Mouse (Mus musculus) C2C12 (cell line): ENCODE measurements around the gene Edem3. TPM values are rescaled to one million over a fixed set of nuclear protein-coding genes. Genes with fewer than 3 reads are reported as not detected.

ENCODE experiments used
- H3K27me3 ChIP-seq: one replicate; pipeline ENCODE4 v1.6.1; 2011; ENCODE audit not compliant: control insufficient read depth, insufficient read depth, insufficient read length
- H3K36me3 ChIP-seq: one replicate; pipeline ENCODE4 v1.6.1; 2011; ENCODE audit not compliant: control insufficient read depth, insufficient read depth
- H3K4me3 ChIP-seq: one replicate; pipeline ENCODE4 v1.5.1; 2011; ENCODE audit warnings: mild to moderate bottlenecking, control low read depth; ENCODE audit not compliant: poor library complexity, insufficient read depth, severe bottlenecking
- H3K79me2 ChIP-seq: one replicate; pipeline ENCODE4 v1.6.1; 2011; ENCODE audit not compliant: control insufficient read depth, insufficient read depth
- H3K79me3 ChIP-seq: one replicate; pipeline ENCODE4 v1.6.1; 2011; ENCODE audit warnings: low read depth, control low read depth
- H3ac ChIP-seq: one replicate; pipeline ENCODE3; 2011; ENCODE audit warnings: low read depth; ENCODE audit not compliant: control insufficient read depth, insufficient read length
- CEBPB ChIP-seq: IDR thresholded peaks from one replicate; pipeline ENCODE4 v1.6.1; 2011; ENCODE audit warnings: low read depth, mild to moderate bottlenecking, control low read depth, moderate library complexity
- CTCF ChIP-seq: IDR thresholded peaks from one replicate; pipeline ENCODE4 v1.5.1; 2011; ENCODE audit not compliant: control insufficient read depth, insufficient read depth, insufficient read length
- FOSL1 ChIP-seq: IDR thresholded peaks from one replicate; pipeline ENCODE4 v1.8.0; 2011; ENCODE audit warnings: mild to moderate bottlenecking, low read length; ENCODE audit not compliant: poor library complexity, insufficient read depth, severe bottlenecking
- MAX ChIP-seq: IDR thresholded peaks from one replicate; pipeline ENCODE4 v1.6.1; 2011; ENCODE audit warnings: mild to moderate bottlenecking, control low read depth
- MYOD1 ChIP-seq: IDR thresholded peaks from one replicate; pipeline ENCODE4 v1.6.1; 2011; ENCODE audit warnings: low read depth; ENCODE audit not compliant: control insufficient read depth, insufficient read length
- MYOG ChIP-seq: IDR thresholded peaks from one replicate; pipeline ENCODE4 v1.6.1; 2011; ENCODE audit not compliant: control insufficient read depth, insufficient read length; ENCODE audit errors: extremely low read depth
- USF1 ChIP-seq: IDR thresholded peaks from one replicate; pipeline ENCODE4 v1.6.1; 2011; ENCODE audit warnings: low read depth, mild to moderate bottlenecking, control low read depth, moderate library complexity
- polyA plus RNA-seq: library from polyadenylated mRNA; unstranded; fragments of >200 nt; fragmentation: generic; extraction: Trizol; gene quantifications from one replicate; pipeline ENCODE4 v1.2.1, GENCODE M21; 2012; ENCODE audit warnings: missing spikeins

The Edem3 gene
- polyA plus RNA-seq, 1 experiment, result 4.1 TPM

DNA sequence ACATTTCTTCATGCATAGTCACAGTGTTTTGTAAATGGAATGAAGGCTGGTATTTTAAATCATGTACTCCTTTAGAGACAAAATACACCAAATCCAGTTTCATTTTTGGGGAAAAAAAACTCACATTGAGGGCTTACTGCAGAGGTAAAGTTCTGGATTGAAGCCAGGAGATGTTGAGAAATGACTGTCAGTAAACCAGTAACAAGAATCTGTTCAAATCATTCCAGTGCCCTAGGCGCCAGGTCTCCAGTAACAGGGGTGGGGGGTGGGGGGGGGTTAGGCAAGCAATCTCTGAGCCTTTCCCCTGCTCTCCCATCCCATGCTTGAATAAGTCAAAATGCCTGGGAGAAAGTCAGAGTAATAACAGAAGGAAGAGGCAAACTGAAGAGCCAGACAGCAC, 100.4 kb downstream of the Edem3 start:
- no peak for TF ChIP-seq USF1
- no peak for TF ChIP-seq MAX
- no peak for TF ChIP-seq MYOD1
- no peak for TF ChIP-seq CEBPB
- TF ChIP-seq CTCF, result no peak
- no peak for TF ChIP-seq FOSL1
- no peak for TF ChIP-seq MYOG
- H3K79me2 ChIP-seq, result no peaks in the 10 kb centered on the region

DNA sequence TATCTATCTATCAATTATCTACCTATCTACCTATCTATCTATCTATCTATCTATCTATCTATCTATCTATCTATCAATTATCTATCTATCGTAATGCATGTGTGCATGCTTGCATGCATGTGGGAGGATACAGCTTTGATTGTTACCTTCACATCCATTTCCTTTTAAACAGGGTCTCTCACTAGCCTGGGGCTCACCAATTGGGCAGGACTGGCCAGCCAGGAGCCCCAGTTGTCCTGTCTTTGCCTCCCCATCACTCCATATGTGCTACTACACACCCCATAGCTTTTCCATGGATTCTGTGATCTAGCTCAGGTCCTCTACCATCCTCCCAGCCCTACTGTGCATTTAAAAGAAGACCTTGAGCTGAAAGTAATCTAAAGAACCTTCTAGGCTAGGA, 103.3 kb downstream of the Edem3 start:
- H3K36me3 ChIP-seq, result no peaks in the 10 kb centered on the region
- H3ac ChIP-seq, result no peak overlapping the region
- H3K79me2 ChIP-seq, result no peaks in the 10 kb centered on the region
- H3K27me3 ChIP-seq, result no peaks in the 10 kb centered on the region
- TF ChIP-seq CEBPB, result no peak
- TF ChIP-seq FOSL1, result no peak
- no peak for TF ChIP-seq MYOG
- TF ChIP-seq MYOD1, result no peak
- no peak for TF ChIP-seq USF1
- TF ChIP-seq MAX, result no peak
- no peak for TF ChIP-seq CTCF
- H3K4me3 ChIP-seq, result no peak overlapping the region
- no peaks in the 10 kb centered on the region for H3K79me3 ChIP-seq

More for the DNA sequence above, 100.4 kb downstream of the Edem3 start:
- H3K36me3 ChIP-seq, result no peaks in the 10 kb centered on the region
- H3K27me3 ChIP-seq, result no peaks in the 10 kb centered on the region
- H3K79me3 ChIP-seq, result no peaks in the 10 kb centered on the region
- no peak overlapping the region for H3K4me3 ChIP-seq
- H3ac ChIP-seq, result no peak overlapping the region

DNA sequence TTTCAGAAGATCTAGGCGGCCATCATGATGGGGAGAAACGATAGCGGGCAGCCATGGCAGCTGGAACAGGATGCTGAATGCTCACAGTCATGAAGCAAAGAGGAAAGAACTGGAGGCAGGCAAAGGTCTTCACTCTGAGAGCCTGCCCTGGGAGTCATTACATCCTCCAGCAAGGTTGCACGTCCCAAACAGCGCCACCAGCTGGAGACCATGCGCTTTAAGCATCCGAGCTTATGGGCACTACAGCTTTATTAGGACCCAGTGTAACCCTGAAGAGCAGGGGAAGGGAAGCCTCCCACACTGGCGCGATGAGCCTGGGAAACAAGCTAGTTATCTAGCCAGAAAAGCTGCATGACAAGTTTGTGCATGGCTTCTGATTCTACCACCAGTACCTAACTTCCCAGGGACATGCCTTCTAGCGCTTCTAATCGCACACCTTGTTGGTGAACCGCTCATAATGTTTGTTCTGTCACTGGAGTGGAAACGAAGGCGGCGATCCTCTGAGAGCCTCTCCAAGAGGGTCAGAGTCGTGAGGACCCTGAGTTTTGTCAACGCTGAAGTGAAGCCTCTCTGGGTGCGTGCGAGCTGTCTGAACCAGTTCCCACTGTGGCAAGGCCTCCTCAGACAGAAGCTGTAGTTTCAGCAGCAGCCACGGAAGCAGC, 106.3 kb downstream of the Edem3 start:
- H3K4me3 ChIP-seq, result no peak overlapping the region
- TF ChIP-seq CEBPB, result no peak
- no peak for TF ChIP-seq MYOG
- no peak for TF ChIP-seq MYOD1
- TF ChIP-seq USF1, result no peak
- TF ChIP-seq CTCF, result no peak
- TF ChIP-seq FOSL1, result no peak
- TF ChIP-seq MAX, result no peak

DNA sequence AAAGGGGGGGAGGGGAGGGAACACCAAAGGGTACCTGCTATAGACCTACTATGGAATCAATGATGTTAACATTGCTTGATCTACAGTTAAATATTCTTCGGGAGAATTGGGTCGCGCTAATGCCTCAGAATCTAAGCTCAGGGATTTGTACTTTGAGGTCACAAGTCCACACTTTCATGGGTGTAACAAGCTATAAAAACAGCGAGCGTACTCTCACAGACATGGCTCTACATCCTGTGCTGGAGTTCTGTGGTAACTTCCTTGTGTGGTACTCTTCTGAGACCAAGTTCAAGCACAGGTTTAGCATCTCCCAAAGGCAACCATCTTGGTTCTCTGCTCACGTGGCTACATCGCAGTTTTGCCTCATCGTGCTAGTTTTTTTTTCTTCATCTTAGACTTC, 106.9 kb downstream of the Edem3 start:
- H3K4me3 ChIP-seq, result no peak overlapping the region
- H3K79me3 ChIP-seq, result no peaks in the 10 kb centered on the region
- no peaks in the 10 kb centered on the region for H3K36me3 ChIP-seq
- no peak for TF ChIP-seq MYOD1
- TF ChIP-seq CTCF, result no peak
- no peak for TF ChIP-seq CEBPB
- no peak for TF ChIP-seq USF1
- TF ChIP-seq MYOG, result no peak
- no peak for TF ChIP-seq MAX
- TF ChIP-seq FOSL1, result no peak
- H3ac ChIP-seq, result no peak overlapping the region
- H3K79me2 ChIP-seq, result no peaks in the 10 kb centered on the region
- H3K27me3 ChIP-seq, result no peaks in the 10 kb centered on the region

More for the DNA sequence above, 106.3 kb downstream of the Edem3 start:
- Histone ChIP-seq H3K36me3 (no peaks in the 10 kb centered on the region), H3K27me3 (no peaks in the 10 kb centered on the region), H3ac (no peak overlapping the region), H3K79me3 (no peaks in the 10 kb centered on the region), H3K79me2 (no peaks in the 10 kb centered on the region)

GRCm38 (mm10) chr1:151863135-151863796, 108.1 kb downstream of the Edem3 start:
- Histone ChIP-seq H3K79me2 (no peaks in the 10 kb centered on the region), H3K79me3 (no peaks in the 10 kb centered on the region), H3K27me3 (no peaks in the 10 kb centered on the region), H3K36me3 (no peaks in the 10 kb centered on the region), H3K4me3 (no peak overlapping the region), H3ac (no peak overlapping the region)
- TF ChIP-seq FOSL1 (no peak), MYOD1 (no peak), CTCF (no peak), MYOG (no peak), USF1 (no peak), CEBPB (no peak), MAX (no peak)

GRCm38 (mm10) chr1:151863797-151864147, 108.6 kb downstream of the Edem3 start:
- Histone ChIP-seq H3K36me3 (no peaks in the 10 kb centered on the region), H3K4me3 (no peak overlapping the region), H3ac (no peak overlapping the region), H3K79me3 (no peaks in the 10 kb centered on the region), H3K27me3 (no peaks in the 10 kb centered on the region), H3K79me2 (no peaks in the 10 kb centered on the region)
- no peak for TF ChIP-seq MAX
- TF ChIP-seq MYOD1, result no peak
- TF ChIP-seq USF1, result no peak
- TF ChIP-seq FOSL1, result no peak
- no peak for TF ChIP-seq MYOG
- no peak for TF ChIP-seq CTCF
- TF ChIP-seq CEBPB, result no peak
